Mouse (Mus musculus): ENCODE measurements around the gene Tmem184b. TPM values are rescaled to one million over a fixed set of nuclear protein-coding genes. Genes with fewer than 3 reads are reported as not detected.

The Tmem184b gene
- polyA plus RNA-seq, 1 experiment, result 0.44 TPM

- H3K4me3 ChIP-seq (replicated peaks), result no peak overlapping the region
- no peak for TF ChIP-seq GATA1 (IDR thresholded peaks at IDR 0.05; ENCODE audit: low read length)
- no peak for TF ChIP-seq TAL1 (IDR thresholded peaks at IDR 0.05; ENCODE audit: low read length)
- peaks cover 57% of the 10 kb centered on the region for H3K4me1 ChIP-seq (ENCODE audit: control insufficient read depth)
- peaks cover 4% of the 10 kb centered on the region for H3K9me3 ChIP-seq (ENCODE audit: control insufficient read depth, low read length)
- H3K27me3 ChIP-seq (ENCODE audit: control insufficient read depth), result no peaks in the 10 kb centered on the region
- H3K36me3 ChIP-seq (ENCODE audit: control insufficient read depth), result no peaks in the 10 kb centered on the region; the same call in 1 of the 2 replicates
Measured at GRCm38 (mm10) chr15:79329979-79330363, 73.4 kb downstream of the Tmem184b start.

GRCm38 (mm10) chr15:79329346-79329978 lies 73.9 kb downstream of the Tmem184b start:
- H3K36me3 ChIP-seq (ENCODE audit: control insufficient read depth), result peaks cover 4% of the 10 kb centered on the region
- no peaks in the 10 kb centered on the region for H3K27me3 ChIP-seq (ENCODE audit: control insufficient read depth)
- TF ChIP-seq GATA1 (IDR thresholded peaks at IDR 0.05; ENCODE audit: low read length) (no peak), TAL1 (IDR thresholded peaks at IDR 0.05; ENCODE audit: low read length) (no peak)
- no peak overlapping the region for H3K4me3 ChIP-seq (replicated peaks)
- peaks cover 4% of the 10 kb centered on the region for H3K9me3 ChIP-seq (ENCODE audit: control insufficient read depth, low read length)
- peaks cover 62% of the 10 kb centered on the region for H3K4me1 ChIP-seq (ENCODE audit: control insufficient read depth)

DNA sequence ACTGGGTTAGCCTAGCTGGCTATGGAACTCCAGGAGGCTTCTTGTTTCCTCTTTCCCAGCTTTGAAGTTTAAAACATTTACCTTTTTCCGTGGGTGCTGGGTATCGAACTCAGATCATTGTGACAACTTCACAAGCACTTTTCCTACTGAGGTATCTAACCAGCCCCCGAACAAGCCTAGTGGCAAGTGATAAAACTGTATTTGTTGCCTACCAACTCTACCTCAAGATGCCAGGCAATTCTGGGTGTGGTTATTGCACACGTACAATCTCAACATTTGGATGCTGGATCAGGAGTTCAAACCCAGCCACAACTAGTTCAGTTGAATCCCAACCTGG lies 74.5 kb downstream of the Tmem184b start:
- peaks cover 62% of the 10 kb centered on the region for H3K4me1 ChIP-seq (ENCODE audit: control insufficient read depth)

DNA sequence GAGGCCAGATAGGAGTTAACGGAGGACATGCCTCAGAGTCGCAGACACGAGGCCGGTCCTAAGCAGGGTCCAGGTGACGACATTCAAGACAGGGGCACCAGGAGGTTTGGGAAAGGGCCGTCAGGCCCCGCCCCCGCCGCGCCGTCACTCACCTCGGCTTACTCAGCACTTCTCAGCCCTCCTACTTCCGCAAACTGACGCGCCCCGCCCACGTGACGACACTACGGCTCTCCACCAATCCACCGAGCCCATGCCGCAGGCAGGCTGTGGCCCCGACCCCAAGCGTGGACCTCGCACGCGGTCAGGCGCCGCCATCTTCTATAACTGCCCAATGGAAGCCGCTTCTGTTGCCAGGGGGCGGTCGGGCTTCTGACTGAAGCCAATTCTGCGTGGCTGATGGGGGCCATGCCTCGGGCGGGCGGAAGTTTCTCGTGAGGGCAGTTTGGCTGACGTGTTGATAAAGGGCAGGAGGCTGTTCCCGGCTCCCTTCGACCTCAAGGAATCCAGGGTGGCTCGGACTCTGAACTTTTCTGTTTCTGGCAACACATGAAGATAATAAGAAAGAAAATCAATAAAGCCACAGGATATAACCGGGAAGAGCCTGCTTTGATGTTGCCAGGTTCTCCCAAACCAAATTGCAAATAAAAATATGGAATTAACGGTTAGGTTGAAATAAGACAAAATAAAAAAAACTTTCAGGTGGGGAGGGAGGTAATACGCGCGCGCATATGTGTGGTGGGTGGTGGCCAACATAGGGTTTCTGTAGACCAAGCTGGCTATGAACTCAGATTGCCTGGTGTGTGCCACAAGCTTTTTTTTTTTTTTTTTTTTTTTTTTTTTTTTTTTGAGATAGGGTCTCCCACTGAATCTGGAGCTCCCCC lies 75.1 kb downstream of the Tmem184b start, which contains the start of gene Pla2g6:
Gene Pla2g6 (minus strand): TSS at position 333 of the 881 bp plus-strand sequence.
- no peaks in the 10 kb centered on the region for H3K27me3 ChIP-seq (ENCODE audit: control insufficient read depth)
- TF ChIP-seq GATA1 (IDR thresholded peaks at IDR 0.05; ENCODE audit: low read length) (no peak), TAL1 (IDR thresholded peaks at IDR 0.05; ENCODE audit: low read length) (no peak)
- H3K36me3 ChIP-seq (ENCODE audit: control insufficient read depth), result peaks cover 9% of the 10 kb centered on the region
- peak within 1 kb of the TSS; percentile 95 for H3K4me3 ChIP-seq (replicated peaks)
- peaks cover 62% of the 10 kb centered on the region for H3K4me1 ChIP-seq (ENCODE audit: control insufficient read depth)
- peaks cover 3% of the 10 kb centered on the region for H3K9me3 ChIP-seq (ENCODE audit: control insufficient read depth, low read length)

More for the DNA sequence above, 74.5 kb downstream of the Tmem184b start:
- Histone ChIP-seq H3K9me3 (ENCODE audit: control insufficient read depth, low read length) (peaks cover 4% of the 10 kb centered on the region), H3K36me3 (ENCODE audit: control insufficient read depth) (peaks cover 6% of the 10 kb centered on the region), H3K27me3 (ENCODE audit: control insufficient read depth) (no peaks in the 10 kb centered on the region), H3K4me3 (replicated peaks) (peak overlapping the region; percentile 95)
- no peak for TF ChIP-seq GATA1 (IDR thresholded peaks at IDR 0.05; ENCODE audit: low read length)
- TF ChIP-seq TAL1 (IDR thresholded peaks at IDR 0.05; ENCODE audit: low read length), result no peak

GRCm38 (mm10) chr15:79326971-79327961 lies 76.1 kb downstream of the Tmem184b start:
- Histone ChIP-seq H3K4me3 (replicated peaks) (peak overlapping the region; percentile 95), H3K4me1 (ENCODE audit: control insufficient read depth) (peaks cover 65% of the 10 kb centered on the region), H3K27me3 (ENCODE audit: control insufficient read depth) (no peaks in the 10 kb centered on the region), H3K9me3 (ENCODE audit: control insufficient read depth, low read length) (no peaks in the 10 kb centered on the region), H3K36me3 (ENCODE audit: control insufficient read depth) (peaks cover 9% of the 10 kb centered on the region)
- TF ChIP-seq GATA1 (IDR thresholded peaks at IDR 0.05; ENCODE audit: low read length) (no peak), TAL1 (IDR thresholded peaks at IDR 0.05; ENCODE audit: low read length) (no peak)

- peaks cover 9% of the 10 kb centered on the region for H3K36me3 ChIP-seq (ENCODE audit: control insufficient read depth)
- TF ChIP-seq GATA1 (IDR thresholded peaks at IDR 0.05; ENCODE audit: low read length), result no peak
- no peak for TF ChIP-seq TAL1 (IDR thresholded peaks at IDR 0.05; ENCODE audit: low read length)
- H3K4me3 ChIP-seq (replicated peaks), result peak overlapping the region; percentile 1
- no peaks in the 10 kb centered on the region for H3K9me3 ChIP-seq (ENCODE audit: control insufficient read depth, low read length)
- H3K4me1 ChIP-seq (ENCODE audit: control insufficient read depth), result peaks cover 75% of the 10 kb centered on the region
- no peaks in the 10 kb centered on the region for H3K27me3 ChIP-seq (ENCODE audit: control insufficient read depth)
Measured at GRCm38 (mm10) chr15:79326264-79326663, 77.1 kb downstream of the Tmem184b start.

- H3K4me3 ChIP-seq (replicated peaks), result no peak overlapping the region
- no peaks in the 10 kb centered on the region for H3K27me3 ChIP-seq (ENCODE audit: control insufficient read depth)
- TF ChIP-seq GATA1 (IDR thresholded peaks at IDR 0.05; ENCODE audit: low read length) (no peak), TAL1 (IDR thresholded peaks at IDR 0.05; ENCODE audit: low read length) (no peak)
- H3K36me3 ChIP-seq (ENCODE audit: control insufficient read depth), result peaks cover 9% of the 10 kb centered on the region
- peaks cover 78% of the 10 kb centered on the region for H3K4me1 ChIP-seq (ENCODE audit: control insufficient read depth)
- no peaks in the 10 kb centered on the region for H3K9me3 ChIP-seq (ENCODE audit: control insufficient read depth, low read length)
Measured at GRCm38 (mm10) chr15:79325742-79326141, 77.6 kb downstream of the Tmem184b start.

- TF ChIP-seq TAL1 (IDR thresholded peaks at IDR 0.05; ENCODE audit: low read length) (no peak), GATA1 (IDR thresholded peaks at IDR 0.05; ENCODE audit: low read length) (no peak)
- Histone ChIP-seq H3K27me3 (ENCODE audit: control insufficient read depth) (no peaks in the 10 kb centered on the region), H3K36me3 (ENCODE audit: control insufficient read depth) (peaks cover 15% of the 10 kb centered on the region), H3K4me3 (replicated peaks) (no peak overlapping the region), H3K4me1 (ENCODE audit: control insufficient read depth) (peaks cover 84% of the 10 kb centered on the region), H3K9me3 (ENCODE audit: control insufficient read depth, low read length) (no peaks in the 10 kb centered on the region)
Measured at GRCm38 (mm10) chr15:79324373-79324772, 79.0 kb downstream of the Tmem184b start.
